Mouse (Mus musculus): ENCODE data around the gene Pcdh10. TPM values are rescaled to one million over a fixed set of nuclear protein-coding genes. Genes with fewer than 3 reads are reported as not detected.

The Pcdh10 gene
- polyA plus RNA-seq, 1 experiment from 2014 or later, result 7.6 TPM

DNA sequence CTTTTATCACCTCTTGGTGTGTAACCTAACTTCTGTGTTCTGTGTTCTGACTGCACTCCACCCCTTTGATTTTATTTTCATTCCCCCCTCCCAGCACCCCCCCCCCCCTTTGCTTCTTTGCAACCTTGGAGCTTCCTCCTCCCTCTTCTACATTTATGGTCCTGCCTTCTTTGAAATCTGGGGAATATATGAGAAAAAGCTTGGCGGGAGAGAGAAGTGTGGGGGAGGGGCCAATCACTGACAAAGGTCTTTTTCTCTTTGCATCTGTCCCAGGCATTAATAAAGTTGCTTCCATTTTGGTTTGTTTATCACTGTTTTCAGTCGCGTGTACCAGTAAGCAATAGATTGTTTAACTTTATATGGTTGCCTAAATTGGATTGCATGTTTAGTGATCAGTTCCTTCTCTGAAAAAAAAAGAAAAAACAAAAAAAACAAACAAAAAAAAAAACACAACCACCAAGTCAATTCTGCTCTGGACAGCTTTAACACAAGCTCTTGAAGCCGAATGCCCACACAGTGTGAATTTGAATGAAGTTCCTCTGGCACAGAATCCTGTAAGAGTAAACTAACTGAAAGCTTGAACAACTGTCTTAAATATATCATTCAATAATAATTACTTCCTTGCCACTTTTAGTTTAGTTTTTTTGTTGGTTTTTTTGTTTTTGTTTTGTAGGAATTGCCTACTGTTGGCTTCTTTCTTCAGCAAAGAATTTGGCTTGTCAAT is 4.0 kb downstream of the Pcdh10 start:
- no peaks in the 10 kb centered on the region for H3K9me3 ChIP-seq
- WGBS, result 18% methylated on average over 4 of the region's 4 CpGs
- no peaks in the 10 kb centered on the region for H3K36me3 ChIP-seq
- H3K27me3 ChIP-seq, result peaks cover 12% of the 10 kb centered on the region; the same call in 1 of the 2 replicates
- peak overlapping the region; percentile 96 for H3K4me2 ChIP-seq (replicated peaks)
- ATAC-seq (ENCODE audit: insufficient number of reproducible peaks, insufficient read depth, low FRiP score, low TSS enrichment), result no peak
- H3K4me1 ChIP-seq, result peaks cover 15% of the 10 kb centered on the region
- H3K27ac ChIP-seq, result no peak overlapping the region
- H3K4me3 ChIP-seq, result peak overlapping the region; percentile 58
- H3K9ac ChIP-seq, result peak overlapping the region; percentile 55; the same call in 1 of the 2 replicates

DNA sequence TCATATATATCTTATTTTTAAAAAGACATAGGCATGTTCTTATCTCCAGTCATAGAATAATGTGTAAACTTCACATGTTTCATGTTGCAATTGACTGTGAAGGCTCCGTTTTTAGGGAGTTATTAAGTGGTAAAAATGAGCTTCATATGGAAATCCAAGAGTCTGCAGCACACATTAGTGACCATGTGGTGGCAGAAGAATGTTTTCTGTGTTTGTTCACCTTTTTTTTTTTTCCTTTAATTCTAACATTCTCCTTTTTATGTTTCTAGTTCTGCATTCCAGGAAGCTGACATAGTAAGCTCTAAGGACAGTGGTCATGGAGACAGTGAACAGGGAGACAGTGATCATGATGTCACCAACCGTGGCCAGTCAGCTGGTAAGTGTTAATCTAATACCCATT is 5.6 kb downstream of the Pcdh10 start:
- H3K27ac ChIP-seq, result no peak overlapping the region
- peaks cover 15% of the 10 kb centered on the region for H3K4me1 ChIP-seq
- no peaks in the 10 kb centered on the region for H3K9me3 ChIP-seq
- no peaks in the 10 kb centered on the region for H3K36me3 ChIP-seq
- no peak overlapping the region for H3K9ac ChIP-seq
- no peak overlapping the region; the same call in 1 of the 2 replicates for H3K4me2 ChIP-seq (replicated peaks)
- no peak for ATAC-seq (ENCODE audit: insufficient number of reproducible peaks, insufficient read depth, low FRiP score, low TSS enrichment)
- no peak overlapping the region for H3K4me3 ChIP-seq
- peaks cover 12% of the 10 kb centered on the region; the same call in 1 of the 2 replicates for H3K27me3 ChIP-seq
- WGBS, result 34% methylated on average over 2 of the region's 2 CpGs

DNA sequence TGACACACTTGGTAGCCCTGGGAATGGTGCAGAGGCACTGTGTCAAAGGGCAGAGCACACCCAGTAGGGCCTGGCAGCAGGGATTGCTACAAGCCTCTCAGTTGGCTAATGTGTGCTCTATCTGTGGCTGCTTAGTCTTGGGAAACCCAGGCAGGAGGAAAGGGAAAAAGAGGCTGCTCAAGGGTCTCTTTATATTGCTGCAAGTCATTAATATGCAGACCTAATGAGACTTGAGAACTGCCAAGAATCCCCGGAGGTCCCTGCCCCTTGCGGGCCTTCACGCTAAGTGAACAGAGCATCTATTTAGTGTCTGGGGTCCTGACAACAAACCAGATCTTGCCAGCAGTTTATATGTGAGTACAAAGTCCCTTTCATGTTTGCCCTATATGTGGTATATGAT is 6.8 kb downstream of the Pcdh10 start:
- H3K4me1 ChIP-seq, result peaks cover 15% of the 10 kb centered on the region
- H3K36me3 ChIP-seq, result no peaks in the 10 kb centered on the region
- no peak overlapping the region for H3K9ac ChIP-seq
- peaks cover 12% of the 10 kb centered on the region; the same call in 1 of the 2 replicates for H3K27me3 ChIP-seq
- peak overlapping the region; percentile 12; the same call in 1 of the 2 replicates for H3K4me3 ChIP-seq
- H3K9me3 ChIP-seq, result no peaks in the 10 kb centered on the region
- peak overlapping the region; percentile 27 for H3K4me2 ChIP-seq (replicated peaks)
- no peak for ATAC-seq (ENCODE audit: insufficient number of reproducible peaks, insufficient read depth, low FRiP score, low TSS enrichment)
- WGBS, result 22% methylated on average over 3 of the region's 3 CpGs
- no peak overlapping the region for H3K27ac ChIP-seq

DNA sequence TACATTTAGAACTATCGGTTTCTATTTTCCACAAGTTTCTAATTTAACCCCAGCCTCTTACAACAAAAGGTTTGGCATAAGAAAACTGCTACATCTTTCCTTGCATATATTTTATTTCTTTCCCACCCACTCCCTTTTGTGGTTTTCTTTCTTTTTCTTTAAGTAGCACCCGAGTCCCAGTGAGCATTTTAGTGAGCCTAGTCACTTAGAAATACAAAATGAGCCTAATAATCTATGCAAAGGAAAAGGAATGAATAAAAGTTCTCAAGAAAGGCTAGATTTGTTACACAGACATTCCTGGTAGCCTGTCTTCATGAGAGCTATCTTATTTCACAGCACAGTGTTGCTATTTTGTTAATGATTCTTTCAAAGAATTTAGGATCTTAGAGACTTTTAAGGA is 7.3 kb downstream of the Pcdh10 start:
- H3K27ac ChIP-seq, result no peak overlapping the region
- no peak for ATAC-seq (ENCODE audit: insufficient number of reproducible peaks, insufficient read depth, low FRiP score, low TSS enrichment)
- no peak overlapping the region for H3K4me3 ChIP-seq
- H3K27me3 ChIP-seq, result peaks cover 10% of the 10 kb centered on the region; the same call in 1 of the 2 replicates
- no peak overlapping the region for H3K4me2 ChIP-seq (replicated peaks)
- no peak overlapping the region for H3K9ac ChIP-seq
- H3K36me3 ChIP-seq, result no peaks in the 10 kb centered on the region
- no peaks in the 10 kb centered on the region for H3K9me3 ChIP-seq
- WGBS, result 46% methylated on average over 2 of the region's 2 CpGs
- H3K4me1 ChIP-seq, result peaks cover 12% of the 10 kb centered on the region

DNA sequence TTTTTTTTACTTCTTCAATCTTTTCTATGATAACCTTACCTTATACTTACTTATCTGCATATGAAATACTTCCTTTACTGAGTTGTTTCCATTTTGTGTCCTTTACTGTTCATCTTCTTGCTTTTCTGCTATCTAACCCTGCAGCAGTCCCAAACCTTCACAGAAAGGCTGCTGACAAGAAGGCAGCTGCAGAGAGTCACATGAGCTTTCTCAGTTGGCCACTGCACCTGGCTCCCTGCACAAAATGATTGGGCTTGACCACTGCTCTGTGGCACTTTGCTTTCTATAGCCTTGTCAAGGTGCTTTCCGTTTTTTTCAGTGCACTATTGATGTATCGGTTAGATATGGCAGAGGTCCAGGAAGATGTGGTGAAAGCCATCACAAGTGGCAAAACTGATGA is 8.3 kb downstream of the Pcdh10 start:
- no peaks in the 10 kb centered on the region for H3K36me3 ChIP-seq
- 0 out of 2 replicates have a peak, but pooled peaks cover under 1% of the 10 kb centered on the region for H3K27me3 ChIP-seq
- ATAC-seq (ENCODE audit: insufficient number of reproducible peaks, insufficient read depth, low FRiP score, low TSS enrichment), result no peak
- no peaks in the 10 kb centered on the region for H3K9me3 ChIP-seq
- WGBS, result 76% methylated on average over 2 of the region's 2 CpGs
- no peak overlapping the region for H3K4me3 ChIP-seq
- H3K4me2 ChIP-seq (replicated peaks), result no peak overlapping the region
- H3K9ac ChIP-seq, result no peak overlapping the region
- H3K27ac ChIP-seq, result no peak overlapping the region
- H3K4me1 ChIP-seq, result 0 out of 2 replicates have a peak, but pooled peaks cover 8% of the 10 kb centered on the region

DNA sequence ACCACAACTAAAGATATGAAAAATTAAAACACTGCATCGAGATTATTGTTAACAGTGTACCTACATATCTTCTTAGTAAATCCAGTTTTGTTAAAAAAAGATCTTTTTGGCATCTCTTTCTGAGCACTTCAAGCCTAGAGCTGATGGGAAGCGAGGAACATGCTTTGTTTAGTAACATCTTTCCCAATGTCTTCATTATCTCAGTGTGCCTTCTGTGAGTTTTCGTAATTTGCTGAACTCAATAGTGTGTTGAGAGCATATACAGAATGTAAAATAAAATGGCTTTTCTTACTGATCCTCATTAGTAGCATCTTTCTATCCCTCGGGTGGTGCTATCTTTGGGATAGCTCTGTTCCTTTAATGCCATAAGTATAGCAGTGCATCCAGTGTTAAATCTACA is 18.9 kb downstream of the Pcdh10 start:
- 81% methylated on average over 4 of the region's 4 CpGs for WGBS
- no peak for ATAC-seq (ENCODE audit: insufficient number of reproducible peaks, insufficient read depth, low FRiP score, low TSS enrichment)
- no peak overlapping the region for H3K4me3 ChIP-seq
- no peak overlapping the region for H3K27ac ChIP-seq
- H3K4me1 ChIP-seq, result no peaks in the 10 kb centered on the region
- no peaks in the 10 kb centered on the region for H3K9me3 ChIP-seq
- H3K27me3 ChIP-seq, result no peaks in the 10 kb centered on the region
- H3K36me3 ChIP-seq, result no peaks in the 10 kb centered on the region
- no peak overlapping the region for H3K9ac ChIP-seq
- H3K4me2 ChIP-seq (replicated peaks), result no peak overlapping the region

DNA sequence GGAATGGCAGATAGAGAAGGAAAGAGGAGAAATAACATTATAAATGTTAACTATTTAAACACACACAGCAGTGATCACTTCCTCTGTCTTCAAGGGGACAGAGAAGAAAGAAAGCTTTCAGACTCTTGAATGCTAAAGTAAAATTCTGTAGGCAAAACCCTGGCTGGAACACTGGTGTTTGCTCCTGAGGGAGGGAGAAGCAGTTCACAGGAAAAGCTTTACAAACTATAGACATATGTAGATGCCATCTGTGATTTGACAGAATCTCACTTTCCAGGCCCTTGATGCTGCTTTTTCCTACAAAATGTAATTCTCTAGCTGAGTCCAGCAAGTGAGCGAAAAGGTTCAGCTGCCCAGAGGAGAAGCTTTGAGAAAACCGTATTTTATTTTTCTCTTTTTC is 25.0 kb downstream of the Pcdh10 start:
- 83% methylated on average over 2 of the region's 2 CpGs for WGBS
- no peaks in the 10 kb centered on the region for H3K9me3 ChIP-seq
- no peaks in the 10 kb centered on the region for H3K36me3 ChIP-seq
- ATAC-seq (ENCODE audit: insufficient number of reproducible peaks, insufficient read depth, low FRiP score, low TSS enrichment), result no peak
- no peaks in the 10 kb centered on the region for H3K27me3 ChIP-seq
- no peak overlapping the region for H3K4me3 ChIP-seq
- H3K4me2 ChIP-seq (replicated peaks), result no peak overlapping the region
- no peak overlapping the region for H3K9ac ChIP-seq
- no peak overlapping the region for H3K27ac ChIP-seq
- H3K4me1 ChIP-seq, result no peaks in the 10 kb centered on the region

DNA sequence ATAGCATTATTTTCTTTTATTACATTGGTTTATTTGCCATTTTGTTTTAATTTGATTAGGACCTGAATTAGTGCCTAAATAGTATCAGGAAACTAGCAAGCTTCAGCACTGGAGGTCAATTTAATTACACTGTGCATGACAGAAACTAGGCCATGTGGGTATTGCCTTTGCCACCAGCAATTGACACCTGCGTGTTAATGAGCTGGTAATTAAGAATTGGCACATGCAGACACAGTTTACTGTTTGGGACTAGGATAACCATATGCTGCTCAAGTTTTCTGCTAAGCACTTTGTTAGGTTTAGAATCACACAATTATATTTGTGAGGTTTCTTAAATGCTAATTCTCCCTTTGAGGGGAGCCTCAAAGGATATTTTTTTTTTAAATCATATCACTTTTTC is 53.5 kb downstream of the Pcdh10 start:
- ATAC-seq (ENCODE audit: insufficient number of reproducible peaks, insufficient read depth, low FRiP score, low TSS enrichment), result no peak
- no peak overlapping the region for H3K4me3 ChIP-seq
- no peak overlapping the region for H3K9ac ChIP-seq
- 56% methylated on average over 1 of the region's 1 CpGs for WGBS
- H3K27ac ChIP-seq, result no peak overlapping the region
- no peaks in the 10 kb centered on the region for H3K4me1 ChIP-seq
- H3K27me3 ChIP-seq, result no peaks in the 10 kb centered on the region
- H3K9me3 ChIP-seq, result no peaks in the 10 kb centered on the region
- H3K36me3 ChIP-seq, result no peaks in the 10 kb centered on the region
- H3K4me2 ChIP-seq (replicated peaks), result no peak overlapping the region

DNA sequence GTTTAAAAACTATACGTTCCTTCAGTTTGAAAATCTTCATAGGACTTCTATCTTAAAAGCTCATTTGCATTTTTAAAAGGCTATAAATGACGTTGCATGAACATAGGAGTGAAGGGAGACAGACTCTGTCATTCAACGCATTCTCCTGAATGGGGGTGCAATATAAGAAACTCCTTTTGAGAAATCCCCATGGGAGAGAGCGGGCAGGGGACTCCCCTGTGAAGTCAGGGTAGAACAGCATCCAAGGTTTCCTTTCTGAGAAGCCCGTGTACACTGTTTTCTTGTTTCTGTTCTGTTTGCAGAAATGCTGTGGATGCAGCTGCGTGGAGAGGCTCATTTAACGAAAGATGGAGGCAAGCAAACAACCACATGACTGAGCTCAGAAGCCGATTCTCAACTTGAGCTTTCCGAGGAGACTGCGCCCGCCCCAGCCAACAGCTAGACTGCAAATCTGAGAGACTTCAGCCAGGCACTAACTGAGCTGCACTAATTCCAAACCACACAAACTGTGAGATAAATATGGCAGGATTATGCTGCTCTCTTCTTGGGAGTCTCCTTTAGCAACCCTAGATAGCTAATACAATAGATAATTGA is 54.1 kb downstream of the Pcdh10 start:
- Histone ChIP-seq H3K27me3 (no peaks in the 10 kb centered on the region), H3K4me2 (replicated peaks) (no peak overlapping the region), H3K9ac (no peak overlapping the region), H3K9me3 (no peaks in the 10 kb centered on the region), H3K4me1 (no peaks in the 10 kb centered on the region), H3K36me3 (no peaks in the 10 kb centered on the region), H3K4me3 (no peak overlapping the region), H3K27ac (no peak overlapping the region)
- 64% methylated on average over 11 of the region's 11 CpGs for WGBS
- ATAC-seq (ENCODE audit: insufficient number of reproducible peaks, insufficient read depth, low FRiP score, low TSS enrichment), result no peak

Data from embryonic facial prominence, embryonic 12.5 days (tissue).